Mouse (Mus musculus) heart, adult 9 months (tissue): ENCODE results near the gene Pnpla2.
"Not testable (repeated sequence)": the region's sequence is repeated elsewhere in the genome, so short reads cannot be mapped to it uniquely, and the experiment has no call there.

Experiments used
- DNase-seq, 2 experiments: peaks; one replicate each; pipeline ENCODE4 v3.0.0; 2022; ENCODE audit warnings: low spot score in 2 of 2

The Pnpla2 gene

DNA sequence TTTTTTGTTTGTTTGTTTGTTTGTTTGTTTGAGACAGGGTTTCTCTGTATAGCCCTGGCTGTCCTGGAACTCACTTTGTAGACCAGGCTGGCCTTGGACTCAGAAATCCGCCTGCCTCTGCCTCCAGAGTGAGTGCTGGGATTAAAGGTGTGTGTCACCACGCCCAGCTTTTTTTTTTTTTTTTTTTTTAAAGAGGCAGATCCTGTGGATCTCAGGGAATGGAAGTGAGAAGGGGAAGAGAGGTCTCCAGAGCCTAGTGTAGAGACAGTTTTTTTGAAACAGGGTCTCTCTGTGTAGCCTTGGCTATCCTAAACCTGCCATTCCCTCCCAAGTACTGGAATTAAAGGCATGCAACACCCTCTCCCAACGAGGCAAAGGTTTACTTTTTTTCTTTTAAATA is 8.6 kb upstream of the Pnpla2 start:
- DNase-seq, result not testable (repeated sequence)

GRCm38 (mm10) chr7:141447110-141447991 is 7.6 kb upstream of the Pnpla2 start, which contains the start of gene Rplp2:
Rplp2 (plus strand) TSS chr7:141447370.
- peak; percentile 92 to 96 for DNase-seq

- no peak for DNase-seq
Measured at GRCm38 (mm10) chr7:141451928-141452327, 3.1 kb upstream of the Pnpla2 start.

DNA sequence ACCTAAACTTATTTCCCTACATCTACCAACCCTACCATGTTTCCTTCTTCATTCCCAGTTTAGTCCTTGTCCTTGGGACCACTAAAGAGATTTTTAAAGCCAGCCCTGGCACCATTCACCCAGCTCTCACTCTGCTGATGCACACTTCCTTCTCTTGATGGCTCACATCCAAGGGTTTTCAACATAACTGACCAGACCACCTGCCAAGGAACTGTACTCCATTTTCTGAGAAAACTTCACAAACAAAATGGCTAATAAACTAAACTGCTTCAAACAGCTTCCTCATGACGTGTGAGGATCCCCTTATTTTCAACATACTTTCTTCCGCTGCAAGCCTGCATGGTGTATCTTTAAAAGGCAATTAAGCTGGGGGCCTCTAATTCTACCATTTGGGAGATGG is 1.4 kb upstream of the Pnpla2 start:
- DNase-seq, result no peak

DNA sequence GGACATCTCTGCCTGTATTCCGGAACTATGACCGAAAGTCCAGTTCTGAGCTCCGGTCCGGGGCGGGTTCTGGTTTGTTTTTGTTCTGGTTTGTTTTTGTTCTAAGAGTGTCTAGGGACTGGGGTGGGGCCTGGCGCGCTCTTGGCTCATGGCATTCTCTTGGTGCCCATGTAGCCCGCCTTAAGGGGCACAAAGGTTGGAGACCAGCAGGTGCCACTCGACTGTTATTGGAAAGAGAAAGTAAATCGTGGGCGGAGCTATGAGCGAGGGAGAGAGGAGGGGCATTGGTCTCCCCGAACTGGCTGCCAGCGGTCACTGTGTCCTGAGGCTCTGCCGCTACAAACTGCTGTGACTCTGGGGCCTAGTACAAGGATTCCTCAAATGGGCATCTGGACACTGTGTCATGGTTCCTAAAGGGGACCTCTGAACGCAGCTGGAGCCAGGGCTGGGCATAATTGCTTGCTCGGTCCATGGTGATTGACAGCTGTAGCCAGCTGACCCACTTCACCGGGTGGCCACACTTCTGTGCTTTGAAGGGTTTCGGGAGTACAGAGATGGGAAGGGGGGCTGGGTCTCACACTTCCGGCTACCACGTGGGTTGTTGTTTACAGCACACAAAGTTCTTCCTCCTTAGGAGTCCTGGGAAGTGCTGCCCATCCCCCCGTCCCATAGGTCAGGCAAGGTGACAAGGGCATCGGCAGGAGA is 764 bp downstream of the Pnpla2 start:
- DNase-seq, result peak; percentile 87 to 90

- DNase-seq, result peak; percentile 54 to 65
Measured at GRCm38 (mm10) chr7:141456739-141457138, 1.7 kb downstream of the Pnpla2 start.

DNA sequence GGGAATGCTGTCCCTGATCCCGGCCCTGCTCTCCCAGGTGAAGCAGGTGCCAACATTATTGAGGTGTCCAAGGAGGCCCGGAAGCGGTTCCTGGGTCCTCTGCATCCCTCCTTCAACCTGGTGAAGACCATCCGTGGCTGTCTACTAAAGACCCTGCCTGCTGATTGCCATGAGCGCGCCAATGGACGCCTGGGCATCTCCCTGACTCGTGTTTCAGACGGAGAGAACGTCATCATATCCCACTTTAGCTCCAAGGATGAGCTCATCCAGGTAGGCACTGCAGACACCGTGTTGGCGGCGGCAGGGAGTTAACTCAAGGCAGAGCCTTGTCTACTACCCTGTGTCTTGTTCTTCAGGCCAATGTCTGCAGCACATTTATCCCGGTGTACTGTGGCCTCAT is 2.2 kb downstream of the Pnpla2 start:
- DNase-seq, result no peak

GRCm38 (mm10) chr7:141457986-141458660 is 3.1 kb downstream of the Pnpla2 start:
- DNase-seq, result peak in 1 of 2 experiments; percentile 44

- no peak for DNase-seq
Measured at GRCm38 (mm10) chr7:141458661-141459060, 3.7 kb downstream of the Pnpla2 start.

DNA sequence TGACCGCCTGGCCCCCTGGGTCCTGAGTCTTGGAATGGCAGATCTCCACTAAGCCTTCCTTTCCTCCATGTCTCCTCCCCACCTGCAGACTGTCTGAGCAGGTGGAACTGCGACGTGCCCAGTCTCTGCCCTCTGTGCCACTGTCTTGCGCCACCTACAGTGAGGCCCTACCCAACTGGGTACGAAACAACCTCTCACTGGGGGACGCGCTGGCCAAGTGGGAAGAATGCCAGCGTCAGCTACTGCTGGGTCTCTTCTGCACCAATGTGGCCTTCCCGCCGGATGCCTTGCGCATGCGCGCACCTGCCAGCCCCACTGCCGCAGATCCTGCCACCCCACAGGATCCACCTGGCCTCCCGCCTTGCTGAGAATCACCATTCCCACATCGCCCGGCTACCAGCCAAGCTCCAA is 4.3 kb downstream of the Pnpla2 start:
- no peak for DNase-seq

DNA sequence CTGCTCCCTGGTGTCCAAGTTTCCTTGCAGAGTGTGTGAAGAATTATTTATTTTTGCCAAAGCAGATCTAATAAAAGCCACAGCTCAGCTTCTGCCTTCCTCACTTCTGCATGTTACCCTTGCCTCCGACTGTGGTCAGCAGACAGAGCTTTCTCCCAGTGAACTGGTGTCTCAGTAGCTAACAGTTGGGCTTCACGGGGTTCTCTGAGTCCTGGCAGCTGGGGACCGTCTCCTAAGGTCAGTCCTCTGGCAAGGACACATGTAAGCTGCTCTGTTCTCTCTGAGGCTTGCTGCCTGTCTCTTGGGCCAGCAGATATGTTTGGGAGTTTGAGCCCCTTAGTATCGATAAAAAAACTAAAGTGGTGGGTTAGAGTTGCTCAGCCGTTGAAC is 5.0 kb downstream of the Pnpla2 start:
- DNase-seq, result peak; percentile 29 to 50

DNA sequence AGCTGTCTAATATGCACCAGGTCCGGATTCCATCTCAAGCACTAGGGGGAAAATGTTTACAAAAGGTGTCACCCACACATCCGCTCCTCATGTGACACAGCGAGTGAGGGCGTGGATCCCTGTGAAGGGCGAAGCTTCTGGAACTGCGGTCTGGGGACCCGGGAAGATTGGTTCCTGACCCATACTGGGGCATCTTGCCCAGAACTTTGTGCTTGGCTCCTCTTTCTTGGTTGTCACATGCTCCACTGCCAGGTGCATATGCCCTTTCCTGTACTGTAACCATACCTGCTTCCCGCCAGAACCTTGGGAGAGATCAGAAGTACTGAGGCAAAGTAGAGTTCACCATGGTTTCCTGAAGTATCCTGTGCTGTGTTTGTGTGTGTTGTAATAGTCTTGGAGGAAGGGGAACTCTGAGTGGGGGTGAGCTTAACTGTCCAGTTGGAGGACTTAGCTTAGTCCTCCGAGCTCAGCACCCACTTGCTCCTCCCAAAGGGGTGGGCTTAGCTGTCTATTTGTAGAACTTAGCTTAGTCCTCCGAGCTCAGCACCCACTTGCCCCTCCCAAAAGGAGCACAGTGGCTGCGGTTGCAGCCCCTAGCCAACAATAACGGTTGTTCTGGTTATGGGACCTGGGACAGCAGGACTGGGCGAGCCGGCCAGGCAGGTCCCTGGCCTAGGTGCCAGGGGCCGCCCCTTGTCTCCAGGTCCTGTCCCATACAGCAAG is 5.6 kb downstream of the Pnpla2 start, which contains the start of gene Cracr2b:
Gene Cracr2b (plus strand): TSS at position 704 of the 723 bp plus-strand sequence.
- DNase-seq, result peak; percentile 56 to 66

GRCm38 (mm10) chr7:141461521-141462332 is 6.7 kb downstream of the Pnpla2 start:
- peak; percentile 37 to 62 for DNase-seq

GRCm38 (mm10) chr7:141462333-141462821 is 7.4 kb downstream of the Pnpla2 start:
- peak; percentile 46 to 57 for DNase-seq

DNA sequence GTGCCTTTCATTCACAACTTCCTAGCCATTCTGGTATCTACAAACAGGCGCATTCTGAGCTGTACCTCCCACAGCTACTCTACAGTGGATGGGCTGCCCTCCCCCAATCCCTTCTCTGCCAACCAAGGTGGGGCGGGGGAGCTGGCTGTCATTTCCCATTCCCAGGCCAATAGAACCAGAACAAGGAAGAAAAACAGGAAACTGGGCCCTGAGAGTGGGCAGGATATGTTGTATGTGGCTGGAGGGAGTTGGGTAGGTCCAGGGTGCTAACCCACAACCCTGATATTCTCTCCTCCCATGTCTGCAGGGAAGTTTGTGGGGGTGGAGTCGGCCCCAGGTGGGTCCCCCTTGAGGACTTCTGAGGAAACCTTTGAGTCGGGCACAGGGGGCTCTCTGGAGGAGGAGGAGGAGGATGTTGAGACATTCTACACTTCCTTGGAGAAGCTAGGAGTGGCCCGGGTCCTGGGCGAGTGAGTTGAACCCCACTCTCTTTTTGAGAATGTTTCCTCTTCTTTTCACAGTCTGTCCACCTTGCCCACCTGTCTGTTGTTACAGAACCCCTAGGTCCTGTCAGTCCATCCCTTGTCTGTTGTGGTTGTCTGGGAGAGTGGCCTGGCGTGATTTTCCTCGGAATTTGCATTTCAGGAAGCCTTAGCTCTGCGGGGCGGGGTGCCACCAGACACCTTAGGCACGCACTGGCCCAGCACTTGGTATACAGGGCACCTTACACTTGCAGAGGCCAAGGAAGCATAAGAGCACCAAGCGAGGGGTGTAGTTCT is 9.0 kb downstream of the Pnpla2 start:
- peak; percentile 86 to 92 for DNase-seq

- peak in 1 of 2 experiments; percentile 36 for DNase-seq
Measured at GRCm38 (mm10) chr7:141464603-141465201, 9.7 kb downstream of the Pnpla2 start.

- peak; percentile 27 to 36 for DNase-seq
Measured at GRCm38 (mm10) chr7:141465388-141466044, 10.5 kb downstream of the Pnpla2 start.

GRCm38 (mm10) chr7:141466045-141466394 is 11.0 kb downstream of the Pnpla2 start:
- peak; percentile 50 to 66 for DNase-seq
